Mouse (Mus musculus): ENCODE results near the gene Cd28. TPM values are rescaled to one million over a fixed set of nuclear protein-coding genes. Genes with fewer than 3 reads are reported as not detected.

The Cd28 gene
- total and polyA plus RNA-seq, 3 experiments, result 1.0 to 4.4 (median 1.8) TPM

DNA sequence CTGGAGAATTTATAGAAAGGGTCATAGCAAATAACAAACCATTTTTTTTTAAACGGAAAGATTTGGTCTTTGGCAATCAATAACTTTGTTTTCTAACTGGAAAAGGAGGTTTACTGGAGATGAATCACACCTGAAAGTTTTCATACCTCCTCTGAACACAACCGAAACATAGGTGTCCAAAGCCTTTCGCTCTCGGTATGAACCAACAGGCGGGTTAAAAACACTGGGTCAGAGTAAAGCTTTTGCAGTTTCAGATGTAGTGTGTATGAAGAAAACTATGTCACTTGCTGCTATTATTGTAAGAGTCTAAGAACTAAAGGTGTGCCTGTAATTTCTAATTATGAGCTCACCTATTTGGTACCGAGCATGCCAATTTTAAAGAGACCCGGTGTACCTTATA is 55.2 kb downstream of the Cd28 start:
- no peak for DNase-seq (ENCODE audit: extremely low read depth)
- Histone ChIP-seq H3K4me1 (ENCODE audit: control insufficient read depth in 1 of 2, insufficient read depth in 2 of 2) (peaks cover 8 to 16% of the 10 kb centered on the region in 2 experiments), H3K4me3 (replicated peaks in 1 of 3; ENCODE audit: low read depth in 2 of 3, low read length in 2 of 3, poor library complexity in 1 of 3) (no peak overlapping the region), H3K4me2 (ENCODE audit: insufficient read depth, low read depth, poor library complexity, severe bottlenecking) (peak overlapping the region; percentile 78), H3K79me2 (replicated peaks; ENCODE audit: control insufficient read depth, extremely low read depth, insufficient read depth, poor library complexity, severe bottlenecking) (no peaks in the 10 kb centered on the region), H3K27ac (ENCODE audit: insufficient read depth, low read depth) (no peak overlapping the region), H3K9me3 (replicated peaks; ENCODE audit: low read length) (no peaks in the 10 kb centered on the region), H3K9ac (ENCODE audit: insufficient read depth, low read depth) (no peak overlapping the region), H3K27me3 (replicated peaks) (no peaks in the 10 kb centered on the region), H3K36me3 (replicated peaks in 1 of 2; ENCODE audit: control insufficient read depth in 1 of 2, insufficient read depth in 1 of 2, low read length in 1 of 2) (no peaks in the 10 kb centered on the region)
- dilution Hi-C loops (cut with MboI; ENCODE audit: extremely low pct_ligation_motif_present, extremely low pct_unique_long_range_greater_than_20kb, low sequenced_read_pairs) (no loop called here), in situ Hi-C loops (cut with MboI; ENCODE audit: low pct_ligation_motif_present, low pct_unique_long_range_greater_than_20kb, low sequenced_read_pairs) (no loop called here)
- no peak for TF ChIP-seq KAT2A (IDR thresholded peaks at IDR 0.05; ENCODE audit: insufficient replicate concordance, low read length)
- TF ChIP-seq NELFE (IDR thresholded peaks at IDR 0.05; ENCODE audit: low read depth, low read length), result no peak
- peak; percentile 93 for TF ChIP-seq IRF4 (IDR thresholded peaks at IDR 0.05; ENCODE audit: low read depth, low read length)
- peak; percentile 54 for TF ChIP-seq ETS1 (conservative IDR thresholded peaks at IDR 0.05; ENCODE audit: low read depth, low read length)
- TF ChIP-seq EP300 (IDR thresholded peaks at IDR 0.05; ENCODE audit: low read length), result peak; percentile 92
- TF ChIP-seq ZC3H11A (IDR thresholded peaks at IDR 0.05; ENCODE audit: low read depth, low read length), result no peak
- TF ChIP-seq RCOR1 (conservative IDR thresholded peaks at IDR 0.05; ENCODE audit: low read depth, low read length), result peak; percentile 76; the same call in 1 of the 2 replicates
- TF ChIP-seq BHLHE40 (IDR thresholded peaks at IDR 0.05; ENCODE audit: low read depth, low read length), result peak; percentile 55
- no peak for TF ChIP-seq USF2 (conservative IDR thresholded peaks at IDR 0.05; ENCODE audit: low read depth, low read length)
- no peak for TF ChIP-seq POLR2A (IDR thresholded peaks at IDR 0.05; ENCODE audit: low read depth, low read length)
- no peak for TF ChIP-seq ELF1 (IDR thresholded peaks at IDR 0.05; ENCODE audit: low read depth, low read length)
- TF ChIP-seq RAD21 (IDR thresholded peaks at IDR 0.05; ENCODE audit: low read depth, low read length), result no peak; the same call in 1 of the 2 replicates
- no peak for TF ChIP-seq ZKSCAN1 (IDR thresholded peaks at IDR 0.05; ENCODE audit: borderline replicate concordance, low read depth, low read length)
- no peak for TF ChIP-seq MAZ (IDR thresholded peaks at IDR 0.05; ENCODE audit: low read depth, low read length)
- TF ChIP-seq CHD1 (IDR thresholded peaks at IDR 0.05; ENCODE audit: low read depth, low read length), result no peak
- no peak for TF ChIP-seq HCFC1 (IDR thresholded peaks at IDR 0.05; ENCODE audit: low read depth, low read length)
- TF ChIP-seq TBP (conservative IDR thresholded peaks at IDR 0.05; ENCODE audit: low read depth, low read length), result no peak
- no peak for TF ChIP-seq ZMIZ1 (IDR thresholded peaks at IDR 0.05; ENCODE audit: low read depth, low read length)
- peak; percentile 70 for TF ChIP-seq MEF2A (IDR thresholded peaks at IDR 0.05; ENCODE audit: borderline replicate concordance, low read depth, low read length)
- 0 out of 2 replicates have a peak, but pooled peaks have one; percentile 43 for TF ChIP-seq CHD2 (IDR thresholded peaks at IDR 0.05; ENCODE audit: low read length)
- no peak for TF ChIP-seq MXI1 (IDR thresholded peaks at IDR 0.05; ENCODE audit: low read depth, low read length)
- TF ChIP-seq GABPA (IDR thresholded peaks at IDR 0.05; ENCODE audit: insufficient replicate concordance, low read depth, low read length), result no peak
- peak; percentile 82 for TF ChIP-seq JUND (conservative IDR thresholded peaks at IDR 0.05; ENCODE audit: low read depth, low read length)
- no peak for TF ChIP-seq UBTF (IDR thresholded peaks at IDR 0.05; ENCODE audit: low read depth, low read length)
- TF ChIP-seq SMC3 (IDR thresholded peaks at IDR 0.05; ENCODE audit: low read depth, low read length), result no peak
- no peak for TF ChIP-seq CTCF (conservative IDR thresholded peaks at IDR 0.05 in 1 of 2, IDR thresholded peaks at IDR 0.05 in 1 of 2; ENCODE audit: low read depth in 2 of 2, low read length in 2 of 2)
- no peak for TF ChIP-seq USF1 (IDR thresholded peaks at IDR 0.05; ENCODE audit: low read depth, low read length)
- TF ChIP-seq PAX5 (IDR thresholded peaks at IDR 0.05; ENCODE audit: low read length), result no peak
- TF ChIP-seq ZNF384 (IDR thresholded peaks at IDR 0.05; ENCODE audit: low read depth, low read length), result peak; percentile 62; the same call in 1 of the 2 replicates
- TF ChIP-seq MAFK (IDR thresholded peaks at IDR 0.05; ENCODE audit: insufficient replicate concordance, low read length), result no peak
- no peak for TF ChIP-seq E2F4 (IDR thresholded peaks at IDR 0.05; ENCODE audit: insufficient replicate concordance, low read depth, low read length)
- no peak for TF ChIP-seq NRF1 (IDR thresholded peaks at IDR 0.05; ENCODE audit: low read depth, low read length)
- no peak for TF ChIP-seq MYC (IDR thresholded peaks at IDR 0.05; ENCODE audit: low read depth, low read length)
- TF ChIP-seq MAX (IDR thresholded peaks at IDR 0.05; ENCODE audit: low read length), result no peak
- 0 out of 2 replicates have a peak, but pooled peaks have one; percentile 22 for TF ChIP-seq TCF12 (IDR thresholded peaks at IDR 0.05; ENCODE audit: low read depth, low read length)
- no peak for TF ChIP-seq POLR2AphosphoS2 (IDR thresholded peaks at IDR 0.05; ENCODE audit: low read depth, low read length)
- TF ChIP-seq JUN (IDR thresholded peaks at IDR 0.05; ENCODE audit: insufficient read depth, low read depth, low read length), result peak; percentile 80
- TF ChIP-seq SIN3A (IDR thresholded peaks at IDR 0.05; ENCODE audit: low read length), result peak; percentile 40; the same call in 1 of the 2 replicates
